Mouse (Mus musculus): ENCODE data around the gene Negr1. TPM values are rescaled to one million over a fixed set of nuclear protein-coding genes. Genes with fewer than 3 reads are reported as not detected.

Negr1 gene
- polyA plus RNA-seq, 1 experiment from 2014 or later: 5.3 TPM

DNA sequence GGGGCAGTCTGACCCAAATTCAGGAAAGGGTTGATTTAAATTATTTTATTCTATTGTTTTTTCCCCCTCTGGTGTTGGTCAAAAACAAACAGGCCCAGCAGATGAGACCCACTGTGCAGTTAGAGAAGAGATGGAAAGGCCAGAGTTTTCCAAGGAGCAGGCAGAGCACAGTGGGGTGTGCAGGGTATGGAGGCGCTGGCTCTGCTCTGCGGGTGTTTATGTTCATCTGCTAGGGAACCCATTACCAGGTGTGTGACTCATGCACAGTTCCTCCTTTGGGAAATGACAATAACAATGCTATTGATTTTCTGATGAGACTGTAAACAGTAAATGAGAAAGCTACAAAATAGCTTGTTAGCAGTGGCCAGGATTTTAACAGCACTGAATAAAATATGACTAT is 210.0 kb downstream of the Negr1 start:
- Histone ChIP-seq H3K4me2 (ENCODE audit: low read depth, low read length) (no peak overlapping the region), H3K4me1 (ENCODE audit: control insufficient read depth, insufficient read depth, low read length) (no peaks in the 10 kb centered on the region), H3K9ac (ENCODE audit: low read length) (no peak overlapping the region), H3K36me3 (ENCODE audit: control insufficient read depth, insufficient read depth, low read length) (no peaks in the 10 kb centered on the region), H3K4me3 (replicated peaks; ENCODE audit: low read length) (no peak overlapping the region), H3K9me3 (replicated peaks; ENCODE audit: control insufficient read depth, low read length) (no peaks in the 10 kb centered on the region), H3K27me3 (ENCODE audit: control insufficient read depth, insufficient read depth, low read length) (no peaks in the 10 kb centered on the region), H3K27ac (ENCODE audit: low read length) (no peak overlapping the region)
- 81% methylated on average over 2 of the region's 2 CpGs for WGBS
- ATAC-seq (ENCODE audit: insufficient read depth, low FRiP score): no peak

DNA sequence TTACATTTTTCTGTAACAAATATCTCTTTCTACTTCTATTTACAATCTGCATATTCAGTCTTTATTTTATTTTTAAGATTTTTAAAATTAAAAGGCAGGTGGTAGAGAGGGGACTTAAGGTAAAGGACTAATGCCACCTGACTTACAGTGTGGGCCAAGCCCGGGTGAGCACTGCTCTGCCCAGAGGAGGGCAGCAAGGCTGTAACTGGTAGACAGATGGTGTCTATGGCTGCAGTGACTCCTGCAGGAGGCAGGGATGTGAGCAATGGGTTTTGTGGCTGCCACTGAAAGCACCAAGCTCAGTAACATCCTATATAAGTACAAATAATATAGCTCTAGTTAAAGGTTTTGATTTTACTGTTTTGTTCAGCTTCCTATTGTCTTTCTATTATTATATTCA is 210.5 kb downstream of the Negr1 start:
- no peak overlapping the region for H3K4me3 ChIP-seq (replicated peaks; ENCODE audit: low read length)
- H3K27ac ChIP-seq (ENCODE audit: low read length): no peak overlapping the region
- H3K27me3 ChIP-seq (ENCODE audit: control insufficient read depth, insufficient read depth, low read length): no peaks in the 10 kb centered on the region
- H3K4me1 ChIP-seq (ENCODE audit: control insufficient read depth, insufficient read depth, low read length): no peaks in the 10 kb centered on the region
- ATAC-seq (ENCODE audit: insufficient read depth, low FRiP score): no peak
- H3K9ac ChIP-seq (ENCODE audit: low read length): no peak overlapping the region
- no peaks in the 10 kb centered on the region for H3K9me3 ChIP-seq (replicated peaks; ENCODE audit: control insufficient read depth, low read length)
- no peak overlapping the region for H3K4me2 ChIP-seq (ENCODE audit: low read depth, low read length)
- WGBS: 58% methylated on average over 1 of the region's 1 CpGs
- H3K36me3 ChIP-seq (ENCODE audit: control insufficient read depth, insufficient read depth, low read length): no peaks in the 10 kb centered on the region

DNA sequence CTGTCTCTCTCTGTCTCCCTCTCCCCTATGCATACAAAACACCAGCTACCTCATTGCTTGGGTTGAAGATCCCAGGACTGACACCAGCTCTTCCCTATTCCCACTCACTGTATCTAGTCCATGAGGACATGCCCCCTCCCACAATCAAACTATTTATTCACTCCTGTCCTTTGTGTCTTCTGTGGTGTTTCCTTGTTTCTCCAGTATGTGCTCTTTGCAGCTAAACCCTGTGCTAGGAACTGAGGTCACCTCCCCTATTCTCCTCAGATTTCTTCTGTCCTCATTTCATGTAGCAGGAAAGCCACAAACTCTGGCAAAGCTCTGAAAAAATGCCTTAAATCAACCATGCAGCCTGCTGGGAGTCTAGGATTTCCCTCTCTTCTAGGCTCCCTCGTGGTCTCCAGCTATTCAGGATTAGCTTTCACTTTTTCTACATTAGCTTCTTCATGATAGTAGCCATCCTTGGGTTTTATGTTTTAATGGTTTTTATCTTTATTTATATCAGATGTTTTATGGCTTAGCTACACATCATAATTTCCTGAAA is 222.8 kb downstream of the Negr1 start:
- Histone ChIP-seq H3K27me3 (ENCODE audit: control insufficient read depth, insufficient read depth, low read length) (no peaks in the 10 kb centered on the region), H3K4me3 (replicated peaks; ENCODE audit: low read length) (no peak overlapping the region), H3K9me3 (replicated peaks; ENCODE audit: control insufficient read depth, low read length) (no peaks in the 10 kb centered on the region), H3K27ac (ENCODE audit: low read length) (no peak overlapping the region), H3K36me3 (ENCODE audit: control insufficient read depth, insufficient read depth, low read length) (no peaks in the 10 kb centered on the region), H3K9ac (ENCODE audit: low read length) (no peak overlapping the region), H3K4me1 (ENCODE audit: control insufficient read depth, insufficient read depth, low read length) (no peaks in the 10 kb centered on the region), H3K4me2 (ENCODE audit: low read depth, low read length) (no peak overlapping the region)
- 46% methylated on average over 1 of the region's 1 CpGs for WGBS
- no peak for ATAC-seq (ENCODE audit: insufficient read depth, low FRiP score)

DNA sequence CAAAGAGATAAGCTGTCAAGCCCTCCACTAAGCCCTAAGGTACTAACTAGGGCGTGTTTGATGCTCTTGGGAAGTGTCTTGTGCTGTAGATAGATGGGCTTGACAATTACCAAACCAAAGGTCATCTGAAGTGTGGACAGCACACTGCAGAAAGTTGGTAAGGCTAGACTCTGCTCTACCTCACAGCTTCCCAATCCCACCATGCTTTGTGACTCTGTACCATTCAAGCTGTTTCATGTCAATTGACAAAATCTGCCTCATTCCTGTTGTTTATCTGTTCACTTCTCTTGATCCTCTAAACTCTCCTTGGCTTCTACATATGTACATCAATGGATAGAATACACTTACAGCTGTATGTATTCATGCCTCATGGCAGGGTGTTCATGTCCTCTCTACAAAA is 224.8 kb downstream of the Negr1 start:
- ATAC-seq (ENCODE audit: insufficient read depth, low FRiP score): no peak
- Histone ChIP-seq H3K27ac (ENCODE audit: low read length) (no peak overlapping the region), H3K4me1 (ENCODE audit: control insufficient read depth, insufficient read depth, low read length) (no peaks in the 10 kb centered on the region), H3K27me3 (ENCODE audit: control insufficient read depth, insufficient read depth, low read length) (no peaks in the 10 kb centered on the region), H3K36me3 (ENCODE audit: control insufficient read depth, insufficient read depth, low read length) (no peaks in the 10 kb centered on the region), H3K4me2 (ENCODE audit: low read depth, low read length) (no peak overlapping the region), H3K9me3 (replicated peaks; ENCODE audit: control insufficient read depth, low read length) (no peaks in the 10 kb centered on the region), H3K4me3 (replicated peaks; ENCODE audit: low read length) (no peak overlapping the region), H3K9ac (ENCODE audit: low read length) (no peak overlapping the region)
- WGBS: 66% methylated on average over 1 of the region's 1 CpGs

DNA sequence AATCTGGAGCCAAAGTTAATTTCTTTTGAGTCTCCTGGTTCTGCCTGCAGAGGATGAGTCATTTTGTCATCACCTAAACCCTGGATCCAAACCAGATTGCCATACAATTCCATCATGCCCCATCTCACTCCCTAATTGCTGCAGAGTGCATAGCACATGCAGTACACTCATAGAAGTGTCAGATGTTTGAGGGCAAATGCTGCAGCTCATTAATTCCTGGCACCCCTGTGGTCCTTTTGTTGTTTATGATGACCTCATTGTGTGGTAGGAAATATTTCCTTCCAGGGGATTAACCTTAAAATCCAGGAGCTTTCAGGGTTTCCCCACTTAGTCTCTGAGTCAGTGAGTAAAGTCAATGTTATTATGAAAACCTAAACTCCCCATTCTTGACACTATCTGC is 229.6 kb downstream of the Negr1 start:
- no peak overlapping the region for H3K4me3 ChIP-seq (replicated peaks; ENCODE audit: low read length)
- no peaks in the 10 kb centered on the region for H3K4me1 ChIP-seq (ENCODE audit: control insufficient read depth, insufficient read depth, low read length)
- H3K27ac ChIP-seq (ENCODE audit: low read length): no peak overlapping the region
- no peak overlapping the region for H3K4me2 ChIP-seq (ENCODE audit: low read depth, low read length)
- no peak for ATAC-seq (ENCODE audit: insufficient read depth, low FRiP score)
- H3K9ac ChIP-seq (ENCODE audit: low read length): no peak overlapping the region
- H3K36me3 ChIP-seq (ENCODE audit: control insufficient read depth, insufficient read depth, low read length): no peaks in the 10 kb centered on the region
- H3K9me3 ChIP-seq (replicated peaks; ENCODE audit: control insufficient read depth, low read length): no peaks in the 10 kb centered on the region
- H3K27me3 ChIP-seq (ENCODE audit: control insufficient read depth, insufficient read depth, low read length): no peaks in the 10 kb centered on the region

DNA sequence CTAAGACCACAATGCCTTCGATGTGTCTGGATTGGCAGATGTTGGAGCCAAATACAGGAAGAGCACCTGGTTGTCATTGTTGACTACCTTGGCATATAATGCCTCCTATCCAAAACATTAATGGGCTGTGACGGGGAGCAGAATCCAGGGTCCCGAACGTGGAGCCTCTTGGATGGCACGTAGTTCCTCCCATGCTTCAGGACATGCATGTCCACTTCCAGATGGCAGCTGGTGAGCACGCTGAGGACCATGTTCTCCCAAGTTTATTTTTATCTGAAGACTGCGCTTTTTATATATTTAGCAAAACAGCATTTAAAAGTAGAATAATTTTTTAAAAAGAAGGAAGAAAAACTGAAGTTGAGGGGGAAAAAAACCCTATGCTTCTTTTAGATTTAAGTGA is 231.1 kb downstream of the Negr1 start:
- no peak for ATAC-seq (ENCODE audit: insufficient read depth, low FRiP score)
- H3K9me3 ChIP-seq (replicated peaks; ENCODE audit: control insufficient read depth, low read length): no peaks in the 10 kb centered on the region

DNA sequence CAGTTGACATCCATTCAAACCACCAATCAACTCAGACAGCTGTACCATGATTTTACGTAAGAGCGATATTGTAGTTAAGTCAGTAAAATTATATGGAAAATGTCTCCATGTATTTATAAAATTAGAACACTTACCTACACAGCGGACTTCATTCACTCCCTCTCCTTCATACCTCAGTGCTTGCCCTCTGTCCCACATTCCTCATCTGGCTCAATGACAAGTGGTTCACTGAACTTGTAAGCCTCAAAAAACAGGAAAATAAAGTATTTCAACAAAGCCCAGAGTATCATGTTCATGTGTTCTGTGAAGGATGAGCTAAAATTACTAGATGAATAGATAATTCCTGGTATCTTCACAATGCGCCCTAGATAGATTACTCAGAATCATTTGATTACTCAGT is 232.5 kb downstream of the Negr1 start:
- 91% methylated on average over 4 of the region's 4 CpGs for WGBS
- Histone ChIP-seq H3K36me3 (ENCODE audit: control insufficient read depth, insufficient read depth, low read length) (no peaks in the 10 kb centered on the region), H3K4me1 (ENCODE audit: control insufficient read depth, insufficient read depth, low read length) (no peaks in the 10 kb centered on the region), H3K27ac (ENCODE audit: low read length) (no peak overlapping the region), H3K27me3 (ENCODE audit: control insufficient read depth, insufficient read depth, low read length) (no peaks in the 10 kb centered on the region), H3K4me3 (replicated peaks; ENCODE audit: low read length) (no peak overlapping the region), H3K9me3 (replicated peaks; ENCODE audit: control insufficient read depth, low read length) (no peaks in the 10 kb centered on the region), H3K4me2 (ENCODE audit: low read depth, low read length) (no peak overlapping the region), H3K9ac (ENCODE audit: low read length) (no peak overlapping the region)
- ATAC-seq (ENCODE audit: insufficient read depth, low FRiP score): no peak

More for the DNA sequence above, 231.1 kb downstream of the Negr1 start:
- Histone ChIP-seq H3K9ac (ENCODE audit: low read length) (no peak overlapping the region), H3K4me2 (ENCODE audit: low read depth, low read length) (no peak overlapping the region), H3K27me3 (ENCODE audit: control insufficient read depth, insufficient read depth, low read length) (no peaks in the 10 kb centered on the region), H3K36me3 (ENCODE audit: control insufficient read depth, insufficient read depth, low read length) (no peaks in the 10 kb centered on the region), H3K27ac (ENCODE audit: low read length) (no peak overlapping the region), H3K4me1 (ENCODE audit: control insufficient read depth, insufficient read depth, low read length) (no peaks in the 10 kb centered on the region), H3K4me3 (replicated peaks; ENCODE audit: low read length) (no peak overlapping the region)
- WGBS: 82% methylated on average over 7 of the region's 7 CpGs

DNA sequence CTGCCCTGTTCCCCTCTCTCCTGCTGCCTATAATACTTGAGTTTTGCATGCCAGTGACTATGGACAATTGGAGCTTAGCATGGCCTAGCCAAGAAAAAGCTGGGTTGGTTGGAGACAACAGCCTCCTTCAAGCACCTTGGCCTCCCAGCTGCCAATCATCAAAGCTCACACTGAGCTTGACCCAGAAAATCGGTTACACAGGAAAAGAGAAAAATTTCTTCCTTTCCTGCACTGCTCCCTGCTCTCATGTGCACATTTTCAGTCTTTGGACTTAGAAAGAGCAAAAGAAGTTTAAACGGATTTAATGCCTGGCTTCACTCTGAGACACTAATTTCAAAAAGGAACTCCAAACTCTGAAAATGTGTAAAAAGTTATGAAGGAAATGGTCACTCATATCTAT is 233.0 kb downstream of the Negr1 start:
- Histone ChIP-seq H3K27me3 (ENCODE audit: control insufficient read depth, insufficient read depth, low read length) (no peaks in the 10 kb centered on the region), H3K9ac (ENCODE audit: low read length) (no peak overlapping the region), H3K9me3 (replicated peaks; ENCODE audit: control insufficient read depth, low read length) (no peaks in the 10 kb centered on the region), H3K27ac (ENCODE audit: low read length) (no peak overlapping the region), H3K4me3 (replicated peaks; ENCODE audit: low read length) (no peak overlapping the region), H3K36me3 (ENCODE audit: control insufficient read depth, insufficient read depth, low read length) (no peaks in the 10 kb centered on the region), H3K4me2 (ENCODE audit: low read depth, low read length) (no peak overlapping the region), H3K4me1 (ENCODE audit: control insufficient read depth, insufficient read depth, low read length) (no peaks in the 10 kb centered on the region)
- ATAC-seq (ENCODE audit: insufficient read depth, low FRiP score): no peak
- WGBS: 44% methylated on average over 2 of the region's 2 CpGs

DNA sequence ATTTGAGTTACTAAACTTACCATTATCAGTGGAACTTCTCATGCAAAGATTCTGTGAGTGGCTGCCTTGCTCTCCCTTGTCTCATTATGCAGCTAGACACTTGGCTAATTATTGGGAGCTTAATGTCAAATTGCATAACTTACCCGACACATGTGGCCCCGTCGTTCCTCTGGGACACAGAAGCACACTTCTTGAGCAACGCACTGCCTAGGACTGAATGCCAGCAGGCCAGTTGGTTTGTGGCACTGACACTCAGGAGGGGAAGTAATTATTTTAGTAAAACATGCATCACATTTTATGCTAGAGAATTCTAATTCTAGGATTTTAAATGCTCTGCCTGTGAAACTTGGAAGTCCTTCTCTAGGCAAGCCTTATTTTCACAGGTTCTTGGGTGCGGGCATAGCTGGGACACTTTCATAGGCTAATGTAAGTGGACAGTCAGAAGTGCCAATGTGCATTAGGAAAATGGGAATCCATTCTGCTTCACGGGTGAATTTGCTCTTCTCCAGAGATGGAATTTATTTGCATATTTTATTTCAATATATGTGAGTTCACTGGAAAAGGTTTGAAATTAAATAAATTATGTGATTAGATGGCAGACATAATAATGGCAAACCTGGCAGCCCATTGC is 234.6 kb downstream of the Negr1 start:
- WGBS: 88% methylated on average over 6 of the region's 6 CpGs
- no peaks in the 10 kb centered on the region for H3K9me3 ChIP-seq (replicated peaks; ENCODE audit: control insufficient read depth, low read length)
- H3K36me3 ChIP-seq (ENCODE audit: control insufficient read depth, insufficient read depth, low read length): no peaks in the 10 kb centered on the region
- no peak overlapping the region for H3K4me3 ChIP-seq (replicated peaks; ENCODE audit: low read length)
- H3K4me2 ChIP-seq (ENCODE audit: low read depth, low read length): no peak overlapping the region
- H3K27me3 ChIP-seq (ENCODE audit: control insufficient read depth, insufficient read depth, low read length): no peaks in the 10 kb centered on the region
- no peak overlapping the region for H3K27ac ChIP-seq (ENCODE audit: low read length)
- no peak for ATAC-seq (ENCODE audit: insufficient read depth, low FRiP score)
- no peaks in the 10 kb centered on the region for H3K4me1 ChIP-seq (ENCODE audit: control insufficient read depth, insufficient read depth, low read length)
- no peak overlapping the region for H3K9ac ChIP-seq (ENCODE audit: low read length)
